Mouse (Mus musculus): ENCODE results near the gene Antxr1.

GRCm38 (mm10) chr6:87226315-87226714, 109.3 kb downstream of the Antxr1 start:
- no peak for TF ChIP-seq CTCF (IDR thresholded peaks at IDR 0.05; ENCODE audit: low read depth)
- no peak for TF ChIP-seq EP300 (optimal IDR thresholded peaks at IDR 0.05)

Measured in stomach, postnatal 0 days (tissue).